Mouse (Mus musculus) c-Kit-positive CD71-negative TER-119-negative erythroid progenitor cells, embryonic 14.5 days (primary cell): ENCODE data around the gene Fbxo44.
A peak's percentile ranks its signal among the peaks of the same experiment; 100 is the strongest.
"Not testable (repeated sequence)": the region's sequence is repeated elsewhere in the genome, so short reads cannot be mapped to it uniquely, and the experiment has no call there.

Experiments used
- DNase-seq: peaks from one replicate; pipeline ENCODE4 v3.0.0-alpha.2; 2013; ENCODE audit warnings: low read depth

Gene Fbxo44

DNA sequence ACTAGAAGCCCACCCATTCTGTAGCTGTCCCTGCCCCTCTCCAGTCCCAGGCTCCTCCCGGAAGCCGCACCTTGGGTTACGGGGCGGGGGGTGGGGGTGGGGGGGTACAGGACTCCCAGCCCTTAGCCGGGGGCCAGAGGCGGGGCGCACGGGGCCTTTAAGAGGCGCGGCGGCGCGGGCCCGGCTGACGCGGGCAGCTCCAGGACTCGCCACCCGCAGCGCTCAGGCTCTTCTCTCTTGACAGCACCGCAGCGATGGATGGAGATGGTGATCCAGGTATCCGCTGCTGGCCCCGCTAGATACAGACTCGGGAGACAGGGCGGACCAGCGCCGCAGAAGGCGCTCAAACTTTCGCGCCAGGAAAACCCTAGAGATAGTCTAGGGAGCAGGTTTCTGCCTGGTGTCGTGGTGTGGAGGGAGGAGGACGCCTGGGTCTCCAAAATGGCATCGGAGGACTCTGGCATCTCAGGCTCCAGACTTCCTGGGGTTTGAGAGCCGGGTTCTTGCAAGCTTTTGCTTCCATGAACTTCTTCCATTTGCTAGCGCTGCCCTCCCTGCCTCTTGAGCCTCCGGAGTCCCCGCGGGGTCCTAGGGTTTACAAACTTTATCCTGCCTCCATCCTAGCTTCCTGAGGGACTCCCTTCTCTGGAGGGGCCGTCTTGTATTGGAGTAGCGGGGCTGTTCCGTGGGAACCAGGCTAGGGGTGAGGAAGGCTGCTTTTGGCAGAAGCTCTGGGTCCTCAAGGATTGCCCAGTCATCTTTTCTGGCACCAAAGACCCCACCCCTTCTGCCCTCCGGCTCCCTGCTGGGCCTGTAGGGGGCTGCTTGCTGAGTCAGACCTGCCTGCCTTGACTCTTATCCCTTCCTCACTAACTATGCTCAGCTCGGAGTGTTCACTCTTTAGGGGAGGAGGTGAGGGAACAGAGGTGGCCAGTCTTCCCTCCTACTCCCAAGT lies at the start of gene Fbxo44, which contains the start of gene Fbxo2:
Gene Fbxo44 (minus strand): TSS at position 47 of the 955 bp plus-strand sequence.
Gene Fbxo2 (plus strand): TSS at position 186 of the 955 bp plus-strand sequence.
- no peak for DNase-seq

DNA sequence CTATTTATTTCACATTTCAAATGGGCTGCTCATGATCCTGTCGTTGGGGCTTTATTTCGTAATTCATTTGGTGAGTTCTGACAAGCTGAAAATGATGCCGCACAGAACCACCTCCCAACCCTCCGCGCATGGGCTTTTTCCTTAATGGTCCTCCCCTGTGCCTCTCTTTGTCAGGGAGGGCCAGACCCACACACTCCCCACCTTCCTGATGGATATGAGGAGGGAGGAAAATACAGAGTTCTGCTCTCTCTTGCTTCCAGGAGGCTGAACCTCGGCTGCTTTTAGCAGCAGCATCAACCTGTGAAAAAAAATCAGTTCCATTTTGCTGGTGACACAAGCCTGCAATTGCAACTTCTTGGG lies 44.6 kb upstream of the Fbxo44 start:
- no peak for DNase-seq

DNA sequence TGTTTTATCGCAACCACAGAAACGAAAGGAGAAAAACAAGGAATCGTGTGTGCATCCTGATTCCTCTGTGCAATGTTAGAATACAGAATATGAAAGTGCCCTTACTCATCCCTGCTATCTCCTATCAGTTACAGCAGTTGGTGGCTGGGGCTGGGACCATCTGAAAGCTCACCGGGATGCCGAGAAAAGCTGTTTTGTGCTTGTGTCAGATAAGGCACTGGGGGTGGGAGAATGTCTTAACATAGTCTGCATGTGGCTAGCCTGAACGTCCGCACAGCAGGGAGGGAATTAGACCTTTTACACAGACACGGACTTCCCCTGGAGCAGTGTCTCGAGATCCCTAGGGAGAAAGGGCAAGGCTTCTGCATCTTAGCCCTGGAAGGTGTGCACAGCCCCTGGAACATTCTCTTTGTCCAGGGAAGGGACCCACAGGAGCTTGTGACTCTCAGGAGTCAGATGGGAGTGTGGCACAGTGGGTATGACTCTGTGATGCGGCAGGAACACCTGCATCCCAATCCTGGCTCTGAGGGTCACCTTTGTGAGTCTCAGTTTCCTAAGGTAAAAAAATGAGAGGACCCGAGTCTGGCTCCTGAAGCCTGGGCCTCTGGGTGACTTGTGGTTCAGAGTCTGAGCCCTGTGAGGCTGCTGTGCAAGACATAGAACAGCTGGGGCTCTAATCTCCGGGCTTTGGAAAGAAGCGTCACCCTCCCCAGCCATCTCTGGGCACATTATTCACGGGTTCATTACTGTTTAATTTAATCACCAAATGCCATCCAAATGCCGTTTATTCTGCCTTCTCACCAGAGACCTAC lies 44.0 kb upstream of the Fbxo44 start:
- peak; percentile 20 for DNase-seq

DNA sequence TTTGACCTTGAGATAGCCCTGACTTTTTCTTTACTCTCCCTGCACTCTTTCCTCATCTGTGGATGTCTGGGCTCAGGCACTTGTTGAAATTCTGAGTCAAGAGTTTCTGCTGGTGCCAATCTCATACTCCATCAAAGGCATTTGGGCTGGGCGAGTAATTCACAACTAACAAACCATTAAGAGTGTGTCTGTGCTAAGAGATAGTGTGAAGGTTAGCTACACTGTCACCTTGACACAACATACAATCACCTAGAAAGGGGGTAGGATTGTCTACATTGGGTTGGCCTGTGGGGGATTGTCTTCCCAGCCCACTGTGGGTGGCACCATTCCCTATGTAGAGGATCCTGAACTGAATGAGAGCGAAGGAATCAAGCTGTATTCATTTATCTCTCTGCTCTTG lies 43.3 kb upstream of the Fbxo44 start:
- no peak for DNase-seq

DNA sequence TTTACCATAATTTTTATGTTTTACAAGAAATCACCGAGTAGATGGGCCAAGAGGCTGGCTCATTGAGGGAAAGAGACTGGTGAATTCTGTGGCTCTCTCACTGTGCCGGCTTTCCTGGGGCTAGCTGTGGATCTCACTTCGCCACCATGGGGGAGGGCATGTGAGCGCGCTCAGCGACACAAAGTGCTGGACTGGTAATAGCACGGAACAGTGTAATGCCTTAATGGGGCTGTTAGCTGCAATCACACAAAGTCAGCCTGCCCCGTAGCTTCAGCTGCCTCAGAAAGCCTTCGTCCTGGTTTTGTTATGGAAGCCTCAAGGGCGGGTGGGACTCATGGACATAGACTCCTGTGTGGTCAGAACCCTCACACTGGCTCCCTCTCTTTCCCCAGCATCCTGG lies 38.4 kb upstream of the Fbxo44 start:
- DNase-seq = no peak

DNA sequence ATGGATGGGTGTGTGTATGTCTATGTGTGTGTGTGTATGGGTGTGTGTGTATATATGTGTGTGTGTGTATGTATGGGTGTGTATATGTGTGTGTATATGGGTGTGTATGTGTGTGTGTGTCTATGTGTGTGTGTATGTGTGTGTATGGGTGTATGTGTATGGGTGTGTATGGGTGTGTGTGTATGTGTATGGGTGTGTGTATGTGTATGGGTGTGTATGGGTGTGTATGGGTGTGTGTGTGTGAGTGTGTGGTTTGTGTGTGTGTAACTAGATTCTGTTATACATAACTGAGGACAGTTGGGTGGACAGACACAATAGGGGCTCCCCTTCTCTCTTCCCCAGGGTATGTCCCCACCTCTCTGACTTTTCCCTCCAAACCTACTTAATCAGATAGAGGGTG lies 34.1 kb upstream of the Fbxo44 start:
- DNase-seq = no peak

DNA sequence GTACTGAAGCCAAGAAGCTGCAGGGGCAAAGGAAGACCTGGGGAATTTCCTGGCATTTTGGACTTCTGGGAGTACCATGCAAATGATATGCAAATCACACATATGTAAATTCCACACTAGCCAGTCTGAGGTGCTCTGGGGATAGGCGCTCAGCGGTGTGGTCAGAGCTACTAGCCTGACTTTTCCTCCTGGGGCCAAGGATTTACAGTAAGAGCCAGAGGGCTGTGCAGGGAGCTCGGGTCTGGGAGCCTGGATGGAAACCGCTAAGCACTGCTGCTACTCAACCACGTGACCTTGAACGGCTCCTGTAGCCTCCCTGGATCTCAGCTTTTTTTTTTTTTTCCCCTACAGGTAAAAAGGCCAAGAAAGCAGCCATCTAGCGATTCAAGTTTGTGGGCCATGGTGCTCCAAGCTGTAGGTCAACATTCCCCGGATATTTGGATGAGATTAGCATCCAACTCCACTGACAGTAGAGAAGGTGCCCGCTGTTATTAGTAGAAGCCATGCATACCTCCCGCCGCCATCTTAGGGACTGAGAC lies 32.5 kb upstream of the Fbxo44 start:
- no peak for DNase-seq

DNA sequence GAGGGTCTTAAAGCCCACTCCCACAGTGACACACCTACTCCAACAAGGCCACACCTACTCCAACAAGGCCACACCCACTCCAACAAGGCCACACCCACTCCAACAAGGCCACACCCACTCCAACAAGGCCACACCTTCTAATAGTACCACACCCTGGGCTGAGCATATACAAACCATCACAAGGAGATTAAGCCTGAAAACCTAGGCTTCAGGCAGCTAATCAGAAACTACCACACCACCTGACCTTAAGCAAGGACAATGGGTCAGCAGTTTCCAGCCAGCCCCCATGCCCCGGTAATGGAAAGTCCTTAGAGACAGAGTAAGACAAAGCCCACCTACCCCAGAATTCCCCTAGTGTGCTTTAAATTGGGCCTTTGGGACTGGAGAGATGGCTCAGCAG lies 28.5 kb upstream of the Fbxo44 start:
- not testable (repeated sequence) for DNase-seq

DNA sequence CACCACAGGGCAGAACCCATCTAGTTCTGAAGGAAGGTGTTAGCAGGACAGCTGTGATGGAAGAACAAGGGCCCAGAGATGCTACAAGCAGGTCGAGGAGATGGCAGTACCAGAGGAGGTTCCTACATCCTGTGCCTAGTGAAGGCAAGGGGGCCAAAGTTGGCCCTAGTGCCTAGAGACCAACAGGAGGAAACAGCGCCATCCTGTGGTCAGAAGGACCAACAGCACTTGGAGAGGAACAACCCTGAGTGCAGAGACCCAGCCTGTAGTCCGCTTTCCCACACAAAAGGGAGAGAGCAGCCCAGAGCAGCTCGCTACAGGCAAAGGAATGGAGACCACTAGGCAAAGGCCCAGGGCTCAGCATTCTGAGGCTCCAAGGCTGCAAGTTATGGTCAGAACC lies 25.5 kb upstream of the Fbxo44 start:
- DNase-seq = no peak

DNA sequence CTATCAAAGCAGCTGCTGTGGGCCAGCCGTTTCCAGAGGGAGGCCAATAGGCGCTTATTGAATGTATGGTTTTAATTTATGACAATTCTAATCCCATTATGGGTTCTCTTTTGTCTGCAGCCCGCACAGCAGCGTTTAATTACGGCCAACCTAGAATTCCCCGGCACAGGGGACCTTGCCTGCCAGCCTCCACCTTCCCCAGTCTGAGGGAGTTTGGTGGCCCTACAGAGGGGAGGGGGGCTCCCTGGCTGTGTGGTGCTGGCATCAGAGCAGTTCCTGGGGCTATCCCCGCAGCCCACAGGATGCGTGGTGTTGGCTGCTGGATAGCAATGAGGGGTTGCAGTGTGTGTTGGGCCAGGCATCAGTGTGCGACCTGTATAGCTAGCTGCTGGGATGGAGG lies 24.3 kb upstream of the Fbxo44 start:
- DNase-seq = no peak

DNA sequence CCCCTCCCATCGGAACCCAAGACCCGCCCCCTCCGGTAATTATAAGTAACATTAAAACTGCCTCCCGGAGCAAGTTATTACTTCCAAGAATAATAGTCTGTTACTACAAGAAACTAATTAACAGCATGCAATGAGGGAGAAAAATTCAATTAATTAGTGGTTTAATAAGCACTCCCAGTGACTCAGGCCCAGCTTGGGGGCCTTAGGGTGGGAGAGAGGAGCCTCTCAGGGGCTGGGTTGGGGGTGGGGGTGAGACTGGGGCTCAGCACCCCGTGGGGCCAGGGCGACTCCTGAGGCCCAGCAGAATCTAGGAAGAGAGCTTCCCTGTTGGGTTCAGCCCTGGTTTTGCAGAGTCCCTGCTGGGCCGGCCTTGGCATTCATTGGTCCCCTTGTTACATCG lies 22.1 kb upstream of the Fbxo44 start:
- DNase-seq = no peak

DNA sequence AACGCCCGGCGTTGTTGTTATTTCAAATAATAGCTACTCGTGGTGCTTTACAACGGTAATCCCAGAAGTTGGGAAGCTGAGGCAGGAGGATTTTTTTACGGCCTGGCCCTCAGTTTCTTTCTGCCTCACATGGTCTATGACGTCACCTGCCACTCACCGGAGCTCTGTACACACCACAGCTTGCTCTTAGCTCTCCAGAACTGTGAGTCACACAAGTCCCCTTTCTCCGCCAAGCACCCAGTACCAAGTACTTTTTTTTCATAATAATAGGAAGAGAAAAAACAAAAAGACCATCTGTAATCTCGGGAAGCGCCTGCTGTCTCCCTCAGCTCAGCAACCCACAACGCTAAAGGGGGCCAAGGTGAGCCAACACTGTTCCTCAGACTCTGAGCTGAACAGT lies 21.2 kb upstream of the Fbxo44 start:
- no peak for DNase-seq

DNA sequence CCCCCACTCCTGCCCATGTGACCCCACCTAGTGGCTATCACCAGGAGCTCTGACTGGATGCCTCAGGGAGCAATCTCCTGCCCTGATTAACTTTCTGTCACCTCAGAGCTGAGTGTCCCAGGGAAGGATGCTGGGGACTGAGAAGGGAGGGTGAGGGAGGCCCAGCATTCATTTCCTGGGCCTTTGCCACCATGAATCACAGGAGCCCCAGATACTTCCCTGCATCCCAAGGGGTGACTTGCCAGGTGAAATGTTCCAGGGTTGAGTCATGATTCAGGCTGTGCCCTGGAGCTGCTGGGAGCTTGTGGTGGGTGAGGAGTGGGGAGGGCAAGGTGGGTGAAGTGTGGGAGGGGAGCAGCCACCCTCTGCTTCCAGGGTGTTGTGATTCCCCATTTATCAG lies 17.4 kb upstream of the Fbxo44 start:
- no peak for DNase-seq

DNA sequence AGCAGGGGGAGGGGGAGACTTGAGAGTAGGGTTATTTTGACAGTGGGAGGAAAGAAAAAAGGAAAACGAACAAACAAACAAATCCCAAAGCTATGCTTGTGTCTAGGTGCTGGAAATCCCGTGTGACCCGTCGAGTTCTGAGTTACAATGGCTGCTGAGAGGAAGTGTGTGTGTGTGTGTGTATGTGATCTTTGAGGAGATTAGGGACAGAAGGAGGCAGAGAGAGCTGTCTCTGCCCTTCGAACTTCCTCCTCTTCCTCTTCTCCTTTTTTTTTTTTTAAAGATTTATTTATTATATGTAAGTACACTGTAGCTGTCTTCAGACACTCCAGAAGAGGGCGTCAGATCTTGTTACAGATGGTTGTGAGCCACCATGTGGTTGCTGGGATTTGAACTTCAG lies 16.3 kb upstream of the Fbxo44 start:
- not testable (repeated sequence) for DNase-seq

DNA sequence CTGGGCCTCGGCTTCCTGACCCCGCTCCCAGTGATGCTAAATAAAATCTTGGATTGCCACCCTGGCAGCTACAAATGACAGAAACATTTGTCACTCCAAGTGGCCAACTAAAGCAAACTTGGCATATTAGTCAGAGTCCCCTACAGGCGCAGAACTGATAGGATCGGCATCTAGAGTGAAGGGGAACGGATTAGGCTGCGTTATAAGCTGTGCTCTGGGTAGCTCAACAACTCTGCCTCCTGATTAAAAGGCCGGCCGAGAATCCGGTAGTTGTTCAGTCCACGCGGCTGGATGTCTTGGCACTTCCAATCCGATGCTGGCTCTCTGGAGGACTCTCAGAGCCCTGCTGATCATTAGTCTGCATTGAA lies 14.2 kb upstream of the Fbxo44 start:
- no peak for DNase-seq

DNA sequence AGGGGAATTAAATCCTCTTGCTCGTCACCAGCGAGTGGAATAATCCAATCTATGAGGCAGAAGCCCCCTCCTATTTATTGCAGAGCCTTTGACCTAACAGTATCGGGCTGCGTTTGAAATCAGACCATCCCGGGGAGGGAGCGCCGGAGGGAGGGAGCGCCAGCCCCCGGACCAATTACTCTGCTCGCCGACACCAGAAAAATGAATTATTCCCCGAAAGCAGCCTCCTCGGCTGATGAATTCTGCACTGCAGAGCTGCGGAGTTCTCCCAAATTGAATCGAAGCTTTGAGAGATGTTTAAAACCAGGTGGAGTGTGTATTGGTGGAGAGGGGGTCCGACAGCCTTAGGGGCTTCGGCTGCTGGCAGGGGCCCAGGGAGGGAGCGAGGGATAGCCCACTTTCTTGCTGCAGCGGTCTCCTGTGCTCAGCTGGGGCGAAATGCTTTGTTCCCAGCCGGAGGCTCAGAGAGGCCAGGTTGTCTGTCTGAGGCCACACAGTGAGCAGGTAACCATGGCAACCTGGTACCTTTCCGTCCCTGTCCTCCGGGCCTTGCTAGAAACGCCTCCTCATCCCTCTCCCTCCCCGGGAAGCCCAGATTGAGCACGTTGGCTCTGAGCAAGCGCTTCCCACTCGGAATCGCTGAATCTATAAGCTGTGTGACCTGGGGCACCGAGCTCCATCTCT lies 13.7 kb upstream of the Fbxo44 start:
- DNase-seq = no peak

DNA sequence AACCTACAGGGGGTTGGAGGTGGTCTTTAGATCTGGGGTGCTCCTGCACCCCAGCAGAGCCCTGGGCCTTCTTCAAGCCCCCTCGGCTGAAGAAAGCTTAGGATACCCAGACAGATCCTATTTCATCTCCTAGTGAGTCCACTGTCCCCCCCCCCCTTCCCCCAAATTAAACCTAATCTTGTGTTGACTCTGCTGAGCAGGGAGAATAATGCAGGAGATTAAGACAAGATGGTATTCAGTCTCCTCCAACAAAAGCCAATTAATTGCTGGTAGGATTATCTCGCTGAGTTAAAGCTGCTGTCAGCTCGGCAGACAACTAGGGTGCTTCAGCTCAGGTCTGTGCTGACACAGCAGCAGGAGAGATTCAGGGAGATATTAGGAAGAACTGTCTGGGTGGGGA lies 11.0 kb upstream of the Fbxo44 start:
- DNase-seq = no peak

DNA sequence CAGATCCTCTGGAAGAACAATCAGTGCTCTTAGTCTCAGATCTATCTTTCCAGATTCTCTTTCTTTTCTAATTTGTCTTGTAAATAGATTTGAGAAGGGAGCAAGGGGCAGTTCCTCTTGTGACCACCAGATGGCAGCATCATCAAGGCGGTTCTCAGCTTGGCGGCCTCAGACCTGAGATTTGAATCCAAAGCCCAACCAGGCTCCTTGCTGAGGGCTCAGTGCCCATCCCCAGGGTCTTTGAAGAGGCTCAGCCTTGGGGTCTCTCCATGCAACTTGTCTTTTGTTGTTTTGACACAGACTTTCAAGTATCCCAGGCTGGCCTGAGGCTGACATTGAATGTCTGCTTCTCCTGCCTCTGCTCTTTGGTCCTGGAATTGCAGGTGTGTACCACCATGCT lies 10.6 kb upstream of the Fbxo44 start:
- no peak for DNase-seq

DNA sequence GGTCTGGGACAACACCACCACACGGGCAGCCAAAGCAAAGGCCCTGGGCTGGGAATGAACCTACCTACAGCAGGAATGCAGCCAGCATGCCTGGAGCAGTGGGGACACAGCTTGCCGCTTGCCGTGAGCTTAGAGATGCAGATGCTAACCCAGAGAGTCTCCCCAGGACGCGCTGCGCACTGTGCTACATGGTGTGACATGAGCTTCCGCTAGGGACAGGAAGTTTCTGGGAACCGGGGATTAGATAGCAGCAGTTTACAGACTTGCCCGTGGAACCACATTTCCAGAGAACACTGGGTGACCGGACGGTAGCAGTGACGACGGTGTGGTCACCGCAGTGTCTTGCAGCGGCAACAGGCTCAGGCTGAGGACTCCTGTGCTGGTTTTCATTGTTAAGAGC lies 9.3 kb upstream of the Fbxo44 start:
- no peak for DNase-seq

DNA sequence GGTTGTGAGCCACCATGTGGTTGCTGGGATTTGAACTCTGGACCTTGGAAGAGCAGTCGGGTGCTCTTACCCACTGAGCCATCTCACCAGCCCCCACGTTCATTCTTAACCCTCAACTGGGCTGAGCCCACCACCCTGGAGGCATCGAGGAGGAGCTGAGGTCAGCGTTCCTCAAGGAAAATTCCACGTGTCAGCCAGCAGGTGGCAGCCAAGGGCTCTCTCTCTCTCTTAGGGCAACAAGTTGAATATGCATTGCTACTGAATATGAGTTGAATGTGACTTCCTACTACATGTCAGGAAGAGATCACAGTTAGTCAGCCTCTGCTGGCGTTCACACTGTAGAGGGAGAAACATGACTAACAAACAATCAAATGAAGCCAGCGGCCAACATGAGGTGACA lies 8.0 kb upstream of the Fbxo44 start:
- DNase-seq = peak; percentile 40

DNA sequence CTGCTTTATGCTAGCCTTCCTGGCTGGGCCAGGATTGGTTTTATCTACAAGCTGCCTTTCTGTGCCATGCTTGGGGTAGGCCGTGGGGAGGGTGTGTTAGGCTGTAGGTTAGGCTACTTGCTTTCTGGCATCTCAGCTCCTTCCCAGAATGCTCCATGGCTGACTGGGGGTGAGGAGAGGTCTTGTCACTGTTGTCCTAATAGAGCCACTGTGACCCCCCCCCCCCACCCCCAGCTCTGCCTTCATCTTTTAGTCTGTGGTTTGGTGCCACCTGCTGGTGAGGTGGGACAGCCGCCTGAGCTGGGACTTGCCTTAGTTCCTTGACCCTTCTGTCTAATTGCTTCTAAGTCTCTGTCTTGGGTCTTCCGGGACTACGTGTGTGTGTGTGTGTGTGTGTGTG lies 6.7 kb upstream of the Fbxo44 start:
- peak; percentile 48 for DNase-seq

DNA sequence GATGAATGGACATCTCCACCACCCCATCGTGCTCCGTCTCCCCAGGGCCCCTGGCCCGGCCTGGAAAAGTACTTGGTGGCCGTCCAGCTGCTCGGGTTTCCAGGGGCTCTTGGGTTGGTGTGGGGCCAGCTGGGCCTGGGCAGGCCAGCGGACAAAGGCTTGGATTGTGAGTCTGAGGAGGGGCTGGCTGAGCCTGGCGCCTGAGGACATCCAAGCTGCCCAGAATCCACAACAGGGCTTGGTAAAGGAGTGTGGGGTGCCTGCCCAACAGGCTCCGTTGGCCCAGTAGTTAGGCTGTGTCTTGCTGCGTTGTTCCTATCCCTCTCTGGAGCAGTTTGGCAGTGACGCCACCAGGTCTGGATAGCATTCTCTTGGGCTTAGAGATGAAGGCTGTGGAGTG lies 6.1 kb upstream of the Fbxo44 start:
- DNase-seq = no peak
